Mouse (Mus musculus) forebrain, embryonic 10.5 days (tissue): ENCODE data around the gene Smim9. TPM values are rescaled to one million over a fixed set of nuclear protein-coding genes. Genes with fewer than 3 reads are reported as not detected.
"Not testable (repeated sequence)": the region's sequence is repeated elsewhere in the genome, so short reads cannot be mapped to it uniquely, and the experiment has no call there.

Experiments
- DNase-seq: peaks from one replicate; pipeline ENCODE4 v3.0.0-alpha.2; 2017; ENCODE audit warnings: low spot score; ENCODE audit errors: extremely low spot score
- H3K27ac ChIP-seq: fragments of 300-500 bp; sonication (generic); 2 replicates; pipeline ENCODE4 v1.5.1; 2016; ENCODE audit warnings: mild to moderate bottlenecking
- H3K27me3 ChIP-seq: fragments of 300-500 bp; sonication (generic); 2 replicates; pipeline ENCODE4 v1.6.1; 2016; ENCODE audit warnings: mild to moderate bottlenecking; ENCODE audit not compliant: poor library complexity, severe bottlenecking
- H3K36me3 ChIP-seq: fragments of 300-500 bp; sonication (generic); replicated peaks from 2 replicates; pipeline ENCODE4 v1.6.1; 2016; ENCODE audit warnings: mild to moderate bottlenecking, moderate library complexity
- H3K4me1 ChIP-seq: fragments of 300-500 bp; sonication (generic); 2 replicates; pipeline ENCODE4 v1.6.1; 2016
- H3K4me3 ChIP-seq: fragments of 300-500 bp; sonication (generic); 2 replicates; pipeline ENCODE4 v1.5.1; 2016; ENCODE audit warnings: mild to moderate bottlenecking, moderate library complexity
- H3K9me3 ChIP-seq: fragments of 300-500 bp; sonication (generic); 2 replicates; pipeline ENCODE4 v1.6.1; 2016; ENCODE audit warnings: mild to moderate bottlenecking, moderate library complexity
- WGBS: fragments of 180-500 bp; shearing (Covaris S2); methylation state at CpG from one replicate; pipeline ENCODE4 v1.1.7; 2016; 5-methylcytosine and 5-hydroxymethylcytosine counted together
- polyA plus RNA-seq: library from polyadenylated mRNA; unstranded; fragments of >200 nt; fragmentation: Nextera tagmentation; extraction: Ambion mirVana; gene quantifications from 2 replicates; pipeline ENCODE4 v1.2.1, GENCODE M21; 2016

Smim9 gene
- not detected in 2 replicates for polyA plus RNA-seq

GRCm38 (mm10) chrX:75163670-75164069 is at the start of gene Smim9:
Gene Smim9 (minus strand): TSS chrX:75163770.
- Histone ChIP-seq H3K4me1 (no peaks in the 10 kb centered on the region), H3K9me3 (no peaks in the 10 kb centered on the region), H3K27me3 (no peaks in the 10 kb centered on the region), H3K4me3 (no peak within 1 kb of the TSS), H3K36me3 (no peaks in the 10 kb centered on the region), H3K27ac (no peak within 1 kb of the TSS)
- WGBS, result 77% methylated on average over 1 of the region's 1 CpGs
- DNase-seq, result no peak

- no peaks in the 10 kb centered on the region for H3K27me3 ChIP-seq
- WGBS, result 13% methylated on average over 37 of the region's 49 CpGs
- no peaks in the 10 kb centered on the region for H3K36me3 ChIP-seq
- H3K27ac ChIP-seq, result peak overlapping the region; percentile 79
- peak overlapping the region; percentile 52 for H3K4me3 ChIP-seq
- peak; percentile 50 for DNase-seq
- H3K4me1 ChIP-seq, result no peaks in the 10 kb centered on the region
- no peaks in the 10 kb centered on the region for H3K9me3 ChIP-seq
Measured at GRCm38 (mm10) chrX:75155576-75156243, 7.9 kb downstream of the Smim9 start.

GRCm38 (mm10) chrX:75152249-75152648 is 11.3 kb downstream of the Smim9 start:
- Histone ChIP-seq H3K27me3 (no peaks in the 10 kb centered on the region), H3K36me3 (no peaks in the 10 kb centered on the region), H3K4me3 (no peak overlapping the region), H3K4me1 (no peaks in the 10 kb centered on the region), H3K9me3 (no peaks in the 10 kb centered on the region), H3K27ac (no peak overlapping the region)
- WGBS, result 77% methylated on average over 1 of the region's 1 CpGs
- DNase-seq, result no peak

- Histone ChIP-seq H3K36me3 (no peaks in the 10 kb centered on the region), H3K27ac (no peak overlapping the region), H3K27me3 (no peaks in the 10 kb centered on the region), H3K4me1 (no peaks in the 10 kb centered on the region), H3K9me3 (no peaks in the 10 kb centered on the region), H3K4me3 (no peak overlapping the region)
- DNase-seq, result no peak
- 86% methylated on average over 2 of the region's 2 CpGs for WGBS
Measured at GRCm38 (mm10) chrX:75150304-75150703, 13.3 kb downstream of the Smim9 start.

GRCm38 (mm10) chrX:75148414-75148813 is 15.2 kb downstream of the Smim9 start:
- DNase-seq, result no peak
- H3K4me1 ChIP-seq, result no peaks in the 10 kb centered on the region
- H3K9me3 ChIP-seq, result no peaks in the 10 kb centered on the region; the same call in 1 of the 2 replicates
- peaks cover 4% of the 10 kb centered on the region; the same call in 1 of the 2 replicates for H3K27me3 ChIP-seq
- no peaks in the 10 kb centered on the region for H3K36me3 ChIP-seq
- H3K4me3 ChIP-seq, result no peak overlapping the region
- 79% methylated on average over 4 of the region's 4 CpGs for WGBS
- no peak overlapping the region for H3K27ac ChIP-seq

GRCm38 (mm10) chrX:75143124-75143555 is 20.4 kb downstream of the Smim9 start:
- DNase-seq, H3K27me3 ChIP-seq, H3K9me3 ChIP-seq, H3K4me1 ChIP-seq, H3K36me3 ChIP-seq: not testable (repeated sequence)
- Histone ChIP-seq H3K4me3 (peak overlapping the region; percentile 48), H3K27ac (0 out of 2 replicates have a peak overlapping the region, but pooled peaks have one; percentile 53)
- WGBS, result 35% methylated on average over 23 of the region's 42 CpGs

GRCm38 (mm10) chrX:75138182-75138581 is 25.4 kb downstream of the Smim9 start:
- H3K27ac ChIP-seq, result no peak overlapping the region
- H3K4me1 ChIP-seq, result no peaks in the 10 kb centered on the region
- no peaks in the 10 kb centered on the region; the same call in 1 of the 2 replicates for H3K27me3 ChIP-seq
- 94% methylated on average over 2 of the region's 2 CpGs for WGBS
- no peaks in the 10 kb centered on the region for H3K36me3 ChIP-seq
- DNase-seq, result no peak
- H3K4me3 ChIP-seq, result no peak overlapping the region
- H3K9me3 ChIP-seq, result no peaks in the 10 kb centered on the region

GRCm38 (mm10) chrX:75137729-75138128 is 25.8 kb downstream of the Smim9 start:
- 83% methylated on average over 2 of the region's 2 CpGs for WGBS
- Histone ChIP-seq H3K36me3 (no peaks in the 10 kb centered on the region), H3K9me3 (no peaks in the 10 kb centered on the region), H3K27ac (no peak overlapping the region), H3K27me3 (no peaks in the 10 kb centered on the region), H3K4me1 (no peaks in the 10 kb centered on the region), H3K4me3 (no peak overlapping the region)
- no peak for DNase-seq

GRCm38 (mm10) chrX:75136938-75137337 is 26.6 kb downstream of the Smim9 start:
- Histone ChIP-seq H3K27me3 (no peaks in the 10 kb centered on the region), H3K36me3 (no peaks in the 10 kb centered on the region), H3K27ac (no peak overlapping the region), H3K4me1 (no peaks in the 10 kb centered on the region), H3K9me3 (no peaks in the 10 kb centered on the region), H3K4me3 (no peak overlapping the region)
- no peak for DNase-seq

GRCm38 (mm10) chrX:75130467-75131160 is 33.0 kb downstream of the Smim9 start, which contains the start of gene Mpp1:
Gene Mpp1 (minus strand): TSS chrX:75131016.
- Histone ChIP-seq H3K4me1 (peaks cover 5% of the 10 kb centered on the region; the same call in 1 of the 2 replicates), H3K27ac (peak within 1 kb of the TSS; percentile 80), H3K9me3 (no peaks in the 10 kb centered on the region), H3K4me3 (peak within 1 kb of the TSS; percentile 58), H3K27me3 (no peaks in the 10 kb centered on the region), H3K36me3 (0 out of 2 replicates have a peak, but pooled peaks cover under 1% of the 10 kb centered on the region)
- WGBS, result 26% methylated on average over 36 of the region's 36 CpGs
- peak; percentile 76 for DNase-seq

- Histone ChIP-seq H3K27ac (no peak overlapping the region), H3K27me3 (no peaks in the 10 kb centered on the region), H3K4me1 (peaks cover 5% of the 10 kb centered on the region; the same call in 1 of the 2 replicates), H3K9me3 (no peaks in the 10 kb centered on the region), H3K4me3 (no peak overlapping the region), H3K36me3 (peaks cover 11% of the 10 kb centered on the region; the same call in 1 of the 2 replicates)
- 70% methylated on average over 2 of the region's 2 CpGs for WGBS
- DNase-seq, result no peak
Measured at GRCm38 (mm10) chrX:75129474-75129873, 34.1 kb downstream of the Smim9 start.

GRCm38 (mm10) chrX:75128333-75128980 is 35.1 kb downstream of the Smim9 start:
- no peak overlapping the region for H3K27ac ChIP-seq
- no peaks in the 10 kb centered on the region for H3K27me3 ChIP-seq
- peaks cover 11% of the 10 kb centered on the region; the same call in 1 of the 2 replicates for H3K36me3 ChIP-seq

More at GRCm38 (mm10) chrX:75128333-75128980, 35.1 kb downstream of the Smim9 start:
- no peak overlapping the region for H3K4me3 ChIP-seq
- H3K4me1 ChIP-seq, result peaks cover 5% of the 10 kb centered on the region; the same call in 1 of the 2 replicates
- H3K9me3 ChIP-seq, result no peaks in the 10 kb centered on the region
- no peak for DNase-seq
